Mouse (Mus musculus) megakaryocyte, adult 5-6 weeks (primary cell): Measurements from ENCODE around the gene Gm10147. TPM values are rescaled to one million over a fixed set of nuclear protein-coding genes. Genes with fewer than 3 reads are reported as not detected.
"Not testable (repeated sequence)": the region's sequence is repeated elsewhere in the genome, so short reads cannot be mapped to it uniquely, and the experiment has no call there.

Experiments
- ATAC-seq: 2 replicates; pipeline ENCODE4 v1.8.0; 2016; ENCODE audit warnings: mild to moderate bottlenecking, inconsistent platforms; ENCODE audit not compliant: poor library complexity, severe bottlenecking
- total RNA-seq, 2 experiments: library from RNA; stranded (forward) in 1 of 2; stranded (reverse) in 1 of 2; fragments of 153-499, 151-499 nt in 1 of 2; fragments of 221-1000, 200-1000 nt in 1 of 2; gene quantifications; 2 replicates each; pipeline versions ENCODE4 v1.2.3 to v1.2.4; 2015 to 2017

The Gm10147 gene
- total RNA-seq (2015), result not detected in 2 replicates
- not detected in 2 replicates for total RNA-seq (2017)

GRCm38 (mm10) chrX:28607742-28608141 lies at the start of gene Gm10147:
TSS of gene Gm10147 (minus strand) at chrX:28607842.
- ATAC-seq, result not testable (repeated sequence)
